Mouse (Mus musculus): ENCODE measurements at regions not wholly inside any gene's neighbourhood (a gene's known extent, or its start where the extent isn't known, plus 50 kb on each side); places are given as distances from the start of the nearest gene placed in this dataset.
"Not testable (repeated sequence)": the region's sequence is repeated elsewhere in the genome, so short reads cannot be mapped to it uniquely, and the experiment has no call there.

DNA sequence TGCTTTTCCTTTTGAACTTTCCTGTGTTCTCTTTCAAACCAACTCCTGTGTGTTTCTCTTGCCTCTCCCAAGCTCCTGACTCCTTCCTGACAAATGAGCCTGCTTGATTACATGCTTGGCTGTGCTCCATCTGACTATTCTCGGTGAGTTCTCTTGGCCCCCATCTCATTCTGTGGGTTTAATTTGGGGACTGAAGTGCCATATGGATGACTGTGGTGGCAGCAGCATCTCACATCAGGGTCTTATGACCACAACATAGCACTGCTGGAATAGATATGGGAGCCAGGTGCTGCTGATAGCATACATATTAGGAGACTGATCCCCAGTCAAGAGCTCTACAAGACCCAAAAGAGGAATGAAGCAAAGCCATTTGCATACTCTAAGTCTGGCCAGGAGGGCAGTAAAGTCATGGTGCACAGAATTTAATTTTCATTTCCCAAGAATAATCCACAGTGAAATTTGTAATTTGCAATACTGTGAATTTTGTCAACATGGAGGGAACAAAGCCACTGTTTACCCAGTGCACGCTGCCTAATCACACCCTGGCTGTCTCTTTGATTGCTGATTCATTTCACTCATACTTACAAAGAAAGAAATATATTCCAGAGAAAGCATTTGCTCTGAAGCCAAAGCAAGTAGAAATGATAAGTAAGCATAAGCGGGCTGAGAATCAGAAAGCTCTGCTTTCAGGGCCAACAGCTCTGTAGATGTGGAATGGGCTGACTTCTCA, 1478.4 kb upstream of the Gm7489 start:
- ATAC-seq (ENCODE audit: low FRiP score, low read depth), result no peak
- no peak overlapping the region for H3K27ac ChIP-seq (replicated peaks)
- H3K36me3 ChIP-seq, result no peaks in the 10 kb centered on the region
- no peak overlapping the region for H3K4me2 ChIP-seq (replicated peaks)
- H3K4me3 ChIP-seq, result no peak overlapping the region
- no peaks in the 10 kb centered on the region for H3K4me1 ChIP-seq
- no peaks in the 10 kb centered on the region for H3K9me3 ChIP-seq
- no peak overlapping the region for H3K9ac ChIP-seq (replicated peaks)
- no peaks in the 10 kb centered on the region for H3K27me3 ChIP-seq
- 78% methylated on average over 3 of the region's 3 CpGs for WGBS

DNA sequence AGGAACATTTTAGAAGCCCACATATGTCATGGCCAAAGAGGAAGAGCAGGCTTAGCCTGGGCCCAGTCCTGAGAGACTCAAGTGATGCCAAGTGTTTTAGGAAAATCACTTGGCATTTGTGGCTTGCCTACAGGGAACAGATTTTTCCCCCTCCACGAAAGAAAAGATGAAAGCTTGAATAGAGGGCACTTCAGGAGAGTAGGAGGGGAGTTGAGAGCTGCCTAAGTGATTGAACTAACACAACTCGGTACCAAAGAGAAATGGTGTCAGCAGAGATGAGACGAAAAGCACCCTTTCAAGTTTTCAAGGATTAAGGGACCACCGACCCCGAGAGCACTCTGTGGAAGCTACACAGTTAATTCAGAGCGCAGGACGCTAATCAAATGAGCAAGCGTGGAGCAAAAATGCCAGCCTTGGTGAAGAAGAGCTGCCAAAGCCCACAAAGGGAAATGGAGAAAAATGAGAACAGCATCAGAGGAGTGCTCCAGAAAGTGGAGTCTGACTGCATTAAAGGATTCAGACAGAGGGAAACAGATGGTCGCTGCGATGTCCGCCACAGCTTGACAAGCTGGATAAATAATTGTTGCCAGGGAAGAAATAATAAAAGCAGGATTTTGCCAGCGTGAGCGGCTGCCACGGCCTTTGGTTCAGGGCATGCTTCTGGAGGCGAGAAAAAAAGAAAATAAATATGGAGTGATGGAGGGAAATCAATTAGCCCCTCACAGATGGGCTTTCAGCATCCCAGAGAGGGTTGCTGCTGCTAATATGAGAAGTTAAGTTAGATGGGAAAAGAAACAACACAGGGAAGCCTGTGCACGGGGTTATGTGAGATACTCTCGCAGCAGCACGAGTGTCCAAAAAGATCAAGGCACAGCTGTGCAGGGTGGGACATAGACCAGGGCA, 1471.6 kb upstream of the Gm7489 start:
- Histone ChIP-seq H3K4me2 (replicated peaks) (peak overlapping the region; percentile 41), H3K4me3 (0 out of 2 replicates have a peak overlapping the region, but pooled peaks have one; percentile 12), H3K9ac (replicated peaks) (0 out of 2 replicates have a peak overlapping the region, but pooled peaks have one; percentile 11), H3K36me3 (no peaks in the 10 kb centered on the region), H3K9me3 (no peaks in the 10 kb centered on the region), H3K27ac (replicated peaks) (peak overlapping the region; percentile 84), H3K4me1 (peaks cover 5% of the 10 kb centered on the region), H3K27me3 (no peaks in the 10 kb centered on the region)
- 9% methylated on average over 18 of the region's 18 CpGs for WGBS
- ATAC-seq (ENCODE audit: low FRiP score, low read depth), result peak; percentile 94

DNA sequence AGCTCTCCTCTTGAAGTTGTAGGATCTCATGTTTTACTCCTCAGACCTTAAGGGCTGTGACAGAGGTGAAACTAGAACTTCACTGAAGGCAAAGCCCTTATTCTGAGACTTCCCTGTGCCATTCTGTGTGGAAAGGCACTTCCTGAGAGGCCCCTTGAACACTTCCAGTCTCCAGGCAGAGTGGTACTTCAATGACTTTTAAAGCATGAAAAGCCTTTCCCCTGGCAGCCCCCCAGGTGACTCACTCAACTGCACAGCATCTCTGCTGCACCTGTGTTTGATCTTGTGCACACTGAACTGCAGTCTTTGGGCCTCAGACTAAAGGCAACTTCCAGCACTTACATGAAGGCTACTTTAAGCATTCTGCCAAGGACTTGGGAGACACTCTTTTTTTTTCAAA, 1458.7 kb upstream of the Gm7489 start:
- ATAC-seq (ENCODE audit: low FRiP score, low read depth), result no peak
- no peaks in the 10 kb centered on the region for H3K36me3 ChIP-seq

DNA sequence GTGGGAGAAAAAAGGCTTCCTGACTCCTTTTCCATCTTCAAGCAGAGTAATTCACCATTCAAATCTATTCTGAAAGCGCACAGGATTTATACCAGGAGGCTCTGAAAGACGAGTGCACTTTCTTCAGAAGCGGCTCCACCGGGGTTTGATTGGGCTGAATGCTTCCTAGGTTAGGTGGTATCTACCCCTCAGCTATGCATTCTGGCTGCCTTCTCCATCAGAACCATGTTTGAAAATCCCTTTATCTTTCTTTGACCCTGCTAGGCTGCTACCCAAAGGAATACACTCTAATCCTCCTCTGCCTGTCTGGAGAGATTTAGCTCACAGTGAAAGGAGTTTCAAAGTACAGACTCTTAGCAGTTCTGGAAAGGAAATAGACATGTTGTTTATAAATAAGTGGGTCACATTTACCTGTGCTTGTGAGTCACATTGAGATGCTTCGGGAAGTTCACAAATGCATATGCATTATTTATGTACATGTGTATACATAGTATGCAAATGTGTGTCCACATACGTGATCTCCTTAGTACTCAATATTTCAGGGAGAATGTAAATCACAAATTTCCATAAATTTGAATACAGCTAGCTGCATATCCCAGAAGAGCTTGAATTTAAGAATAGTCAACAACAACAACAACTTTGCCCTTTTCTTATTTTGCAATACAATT, 1454.1 kb upstream of the Gm7489 start:
- Histone ChIP-seq H3K27me3 (no peaks in the 10 kb centered on the region), H3K36me3 (no peaks in the 10 kb centered on the region), H3K9ac (replicated peaks) (no peak overlapping the region), H3K4me1 (peaks cover 18% of the 10 kb centered on the region; the same call in 1 of the 2 replicates), H3K4me2 (replicated peaks) (no peak overlapping the region), H3K4me3 (no peak overlapping the region), H3K9me3 (no peaks in the 10 kb centered on the region), H3K27ac (replicated peaks) (peak overlapping the region; percentile 64)
- peak; percentile 84 for ATAC-seq (ENCODE audit: low FRiP score, low read depth)
- WGBS, result 33% methylated on average over 6 of the region's 6 CpGs

More for the DNA sequence above, 1458.7 kb upstream of the Gm7489 start:
- H3K9me3 ChIP-seq, result no peaks in the 10 kb centered on the region
- H3K4me3 ChIP-seq, result no peak overlapping the region
- no peak overlapping the region for H3K9ac ChIP-seq (replicated peaks)
- no peaks in the 10 kb centered on the region for H3K27me3 ChIP-seq
- no peaks in the 10 kb centered on the region; the same call in 1 of the 2 replicates for H3K4me1 ChIP-seq
- no peak overlapping the region for H3K4me2 ChIP-seq (replicated peaks)
- H3K27ac ChIP-seq (replicated peaks), result no peak overlapping the region

DNA sequence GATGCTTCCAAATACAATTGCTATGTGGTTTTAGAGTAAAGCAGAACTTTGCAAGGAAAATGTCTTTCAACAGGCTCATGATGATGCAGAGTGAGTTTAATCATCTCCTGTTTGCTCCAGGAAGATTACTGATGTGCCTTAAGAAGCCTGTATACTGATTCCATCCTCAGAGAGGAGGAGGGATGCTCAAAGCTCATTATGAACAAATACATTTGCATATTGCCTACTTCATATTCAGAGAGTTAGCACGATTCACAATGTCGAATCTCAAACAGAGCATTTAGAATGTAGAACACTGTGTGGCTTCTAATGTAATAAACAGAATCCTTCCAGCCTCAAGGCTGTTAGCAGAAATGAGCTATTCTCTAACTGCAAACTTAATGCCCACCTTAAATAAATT, 1451.1 kb upstream of the Gm7489 start:
- no peak overlapping the region for H3K4me3 ChIP-seq
- H3K9me3 ChIP-seq, result no peaks in the 10 kb centered on the region
- no peak overlapping the region for H3K4me2 ChIP-seq (replicated peaks)
- no peaks in the 10 kb centered on the region for H3K27me3 ChIP-seq
- no peak overlapping the region for H3K27ac ChIP-seq (replicated peaks)
- H3K9ac ChIP-seq (replicated peaks), result no peak overlapping the region
- H3K4me1 ChIP-seq, result peaks cover 18% of the 10 kb centered on the region; the same call in 1 of the 2 replicates
- no peak for ATAC-seq (ENCODE audit: low FRiP score, low read depth)
- 44% methylated on average over 2 of the region's 2 CpGs for WGBS
- no peaks in the 10 kb centered on the region for H3K36me3 ChIP-seq

DNA sequence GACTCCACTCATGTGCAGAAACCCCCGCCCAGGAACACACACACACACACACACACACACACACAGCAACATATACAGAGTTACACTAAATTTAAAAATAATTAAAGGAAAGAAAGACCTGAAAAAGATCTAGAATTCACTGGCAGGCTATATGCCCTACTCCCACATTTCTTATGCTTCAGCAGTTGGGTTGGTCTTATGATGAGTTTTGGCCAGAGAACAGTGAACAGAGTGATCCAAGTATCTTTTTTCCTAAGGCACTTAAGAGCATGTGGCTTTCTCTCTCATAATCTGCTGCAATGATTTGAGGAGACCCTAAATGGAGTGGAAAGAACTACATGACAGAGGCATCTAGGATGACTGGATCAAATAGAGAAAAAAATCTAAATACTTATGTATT, 1446.3 kb upstream of the Gm7489 start:
- Histone ChIP-seq H3K27me3 (no peaks in the 10 kb centered on the region), H3K4me3 (no peak overlapping the region), H3K36me3 (no peaks in the 10 kb centered on the region), H3K4me2 (replicated peaks) (no peak overlapping the region), H3K9ac (replicated peaks) (no peak overlapping the region), H3K9me3 (no peaks in the 10 kb centered on the region), H3K4me1 (peaks cover 8% of the 10 kb centered on the region; the same call in 1 of the 2 replicates), H3K27ac (replicated peaks) (no peak overlapping the region)
- 94% methylated on average over 1 of the region's 1 CpGs for WGBS
- no peak for ATAC-seq (ENCODE audit: low FRiP score, low read depth)

DNA sequence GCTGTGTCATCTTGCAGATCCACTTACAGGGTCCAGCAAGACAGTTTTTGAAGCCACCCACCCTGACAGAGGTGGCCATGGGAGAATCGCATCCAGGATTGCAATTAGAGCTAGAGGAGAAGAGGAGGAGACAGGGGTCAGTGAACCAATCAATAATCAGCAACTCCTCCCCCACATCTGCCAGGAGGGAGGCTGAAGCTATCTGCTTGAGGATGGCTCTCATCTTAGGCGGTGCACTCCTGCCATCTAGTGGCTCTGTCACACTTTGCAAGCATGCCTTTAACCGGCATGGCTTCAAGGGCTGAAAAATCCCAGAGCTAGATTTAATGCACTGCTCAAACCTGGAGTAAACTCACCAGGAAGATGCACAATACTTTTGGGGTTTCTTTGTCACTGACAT, 1425.9 kb upstream of the Gm7489 start:
- H3K27ac ChIP-seq (replicated peaks), result peak overlapping the region; percentile 67
- peak; percentile 94 for ATAC-seq (ENCODE audit: low FRiP score, low read depth)
- peaks cover 9% of the 10 kb centered on the region for H3K4me1 ChIP-seq
- H3K4me2 ChIP-seq (replicated peaks), result no peak overlapping the region
- H3K9me3 ChIP-seq, result no peaks in the 10 kb centered on the region
- H3K27me3 ChIP-seq, result no peaks in the 10 kb centered on the region
- no peak overlapping the region for H3K9ac ChIP-seq (replicated peaks)
- no peaks in the 10 kb centered on the region for H3K36me3 ChIP-seq
- 0% methylated on average over 3 of the region's 3 CpGs for WGBS
- H3K4me3 ChIP-seq, result no peak overlapping the region

DNA sequence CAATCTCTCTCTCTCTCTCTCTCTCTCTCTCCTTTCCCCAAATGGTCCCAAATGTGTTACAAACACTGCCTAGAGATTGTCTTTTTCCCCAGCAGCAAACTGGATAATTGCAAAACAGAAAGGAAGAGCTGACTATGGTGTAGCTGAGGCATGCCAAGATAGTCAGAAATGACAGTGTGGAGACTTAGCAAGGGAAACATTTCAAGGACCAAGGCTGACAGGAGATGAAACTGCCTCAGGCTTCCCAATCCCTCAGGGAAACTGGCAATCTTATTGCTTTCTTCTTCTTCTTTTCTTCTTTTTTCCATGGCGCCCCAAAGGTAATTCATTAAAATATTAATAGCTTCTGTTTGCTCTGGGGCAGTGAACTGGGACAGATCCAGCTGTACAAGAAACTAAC, 1425.4 kb upstream of the Gm7489 start:
- Histone ChIP-seq H3K27me3 (no peaks in the 10 kb centered on the region), H3K27ac (replicated peaks) (peak overlapping the region; percentile 52; the same call in 1 of the 2 replicates), H3K36me3 (no peaks in the 10 kb centered on the region), H3K9ac (replicated peaks) (no peak overlapping the region), H3K9me3 (no peaks in the 10 kb centered on the region), H3K4me2 (replicated peaks) (no peak overlapping the region), H3K4me1 (peaks cover 13% of the 10 kb centered on the region), H3K4me3 (no peak overlapping the region)
- ATAC-seq (ENCODE audit: low FRiP score, low read depth), result no peak
- WGBS, result 39% methylated on average over 1 of the region's 1 CpGs

DNA sequence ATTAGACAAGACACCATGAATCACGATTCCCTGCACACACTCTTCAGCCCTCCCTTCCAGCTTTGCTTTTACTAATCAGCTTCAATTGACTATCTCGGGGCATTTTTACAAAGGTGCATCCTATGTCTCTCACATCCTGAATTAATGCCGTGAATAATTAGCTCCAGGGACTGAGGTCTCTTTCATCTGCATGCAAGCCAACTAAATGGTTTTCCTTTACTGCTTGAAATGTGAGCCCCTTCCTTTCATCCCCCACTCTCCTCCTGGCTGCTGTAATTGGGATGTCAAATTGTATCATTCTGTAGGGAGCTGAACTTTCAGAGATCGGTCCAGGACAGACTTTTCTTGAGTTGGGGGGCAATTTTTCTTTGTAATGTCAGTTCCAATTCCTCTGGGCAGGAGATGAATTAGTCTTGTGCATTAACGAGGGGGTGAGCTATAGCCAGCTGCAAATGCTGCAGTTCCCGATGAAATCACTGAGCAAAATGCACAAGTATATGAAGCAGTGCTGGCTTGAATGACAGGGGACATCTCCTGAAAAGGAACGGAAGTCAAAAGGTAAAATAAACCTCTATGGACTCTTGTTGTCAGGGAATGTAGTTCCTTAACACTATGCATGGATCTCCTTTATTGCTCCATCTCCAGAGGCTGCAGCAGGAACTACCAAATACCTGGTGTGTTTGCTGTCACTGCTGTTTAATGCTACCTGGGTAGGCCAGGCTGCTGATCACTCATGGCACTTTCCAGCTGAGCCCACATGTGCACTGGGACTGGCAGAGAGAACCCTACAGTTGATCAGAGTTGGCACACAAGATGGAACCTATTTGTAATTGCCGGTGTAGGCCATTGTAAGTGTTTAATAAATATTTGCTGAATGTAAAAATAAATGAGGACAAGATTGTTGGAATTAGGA, 1420.2 kb upstream of the Gm7489 start:
- Histone ChIP-seq H3K9ac (replicated peaks) (no peak overlapping the region), H3K27me3 (no peaks in the 10 kb centered on the region), H3K9me3 (no peaks in the 10 kb centered on the region), H3K27ac (replicated peaks) (peak overlapping the region; percentile 54), H3K4me1 (peaks cover 16% of the 10 kb centered on the region), H3K4me3 (no peak overlapping the region), H3K36me3 (no peaks in the 10 kb centered on the region), H3K4me2 (replicated peaks) (peak overlapping the region; percentile 15; the same call in 1 of the 2 replicates)
- WGBS, result 29% methylated on average over 8 of the region's 8 CpGs
- ATAC-seq (ENCODE audit: low FRiP score, low read depth), result peak; percentile 77

DNA sequence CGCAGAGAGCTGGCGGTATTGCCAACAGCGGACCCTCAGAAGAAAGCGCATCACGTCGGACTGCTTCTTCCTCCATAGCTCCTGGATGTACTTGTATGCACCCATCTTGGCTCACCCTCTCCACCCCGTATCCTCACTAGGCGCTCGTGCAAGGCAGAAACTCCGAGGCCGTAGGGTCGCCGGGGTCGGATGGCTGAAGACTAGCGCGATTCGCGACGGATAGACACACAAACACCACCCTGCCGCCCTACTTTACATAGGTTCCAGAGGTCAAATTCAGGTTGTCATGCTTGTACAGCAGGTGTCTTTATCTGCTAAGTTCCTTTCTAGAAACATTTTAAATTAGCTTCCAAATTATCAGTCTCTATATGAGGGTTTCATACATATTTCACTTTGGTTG, 1406.6 kb upstream of the Gm7489 start:
- 88% methylated on average over 18 of the region's 20 CpGs for WGBS
- not testable (repeated sequence) for H3K36me3 ChIP-seq; H3K27me3 ChIP-seq; H3K4me3 ChIP-seq; H3K9me3 ChIP-seq; H3K27ac ChIP-seq (replicated peaks); H3K9ac ChIP-seq (replicated peaks); H3K4me2 ChIP-seq (replicated peaks); H3K4me1 ChIP-seq
- 0 out of 2 replicates have a peak, but pooled peaks have one; percentile 27 for ATAC-seq (ENCODE audit: low FRiP score, low read depth)

DNA sequence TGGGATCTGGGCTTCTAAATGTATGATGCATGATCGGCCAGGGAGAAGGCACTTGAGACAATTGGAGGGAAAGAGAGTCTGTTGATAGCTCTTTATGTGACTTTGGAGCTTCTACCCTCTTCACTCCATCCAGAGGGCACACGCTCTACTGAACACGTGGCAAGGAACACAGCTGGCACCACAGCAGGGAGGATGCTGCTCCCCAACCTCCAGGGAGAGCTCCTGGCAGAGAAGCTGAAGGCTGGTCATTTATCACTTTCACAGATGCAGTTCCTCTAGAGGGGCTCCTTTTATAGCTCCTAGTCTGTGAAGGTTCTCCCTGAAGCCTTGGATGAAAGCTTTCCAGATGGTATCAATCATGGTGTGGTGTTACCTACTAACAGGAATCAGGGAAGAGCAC, 1403.9 kb upstream of the Gm7489 start:
- no peak for ATAC-seq (ENCODE audit: low FRiP score, low read depth)
- H3K27ac ChIP-seq (replicated peaks), result no peak overlapping the region
- H3K27me3 ChIP-seq, result no peaks in the 10 kb centered on the region
- H3K9ac ChIP-seq (replicated peaks), result no peak overlapping the region
- WGBS, result 74% methylated on average over 3 of the region's 3 CpGs
- H3K4me2 ChIP-seq (replicated peaks), result no peak overlapping the region
- H3K4me3 ChIP-seq, result no peak overlapping the region
- no peaks in the 10 kb centered on the region for H3K9me3 ChIP-seq
- no peaks in the 10 kb centered on the region for H3K36me3 ChIP-seq
- no peaks in the 10 kb centered on the region for H3K4me1 ChIP-seq
